Mouse (Mus musculus): ENCODE results near the gene Slc6a3. TPM values are rescaled to one million over a fixed set of nuclear protein-coding genes. Genes with fewer than 3 reads are reported as not detected.

Slc6a3 gene
- not detected for polyA plus RNA-seq (2014; fragmentation: Illumina TruSeq; extraction: RNeasy Lipid Tissue Mini Kit (QIAGEN cat#74804); ENCODE audit: low read depth, low replicate concordance)

DNA sequence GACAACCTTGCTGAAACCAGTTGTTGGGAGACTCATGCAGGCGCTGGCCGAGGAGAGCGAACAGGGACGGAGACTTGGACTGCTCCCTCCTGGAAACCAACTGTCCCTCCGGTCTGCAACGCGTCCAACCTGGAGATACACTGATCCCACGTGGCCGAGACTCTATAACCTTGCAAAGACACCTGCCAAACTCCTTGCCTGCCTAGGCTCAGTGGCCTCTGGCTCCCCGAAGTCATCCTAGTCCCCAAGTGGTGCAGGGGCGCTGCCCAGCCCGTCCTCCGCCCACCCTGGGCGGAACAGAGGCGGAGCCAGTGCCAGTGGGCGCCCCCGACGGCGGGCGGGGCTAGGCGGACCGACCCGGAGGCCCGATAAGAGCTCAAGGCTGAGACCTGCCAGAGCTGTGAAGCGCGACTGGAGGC lies at the start of gene Slc6a3:
Gene Slc6a3, plus strand, starts transcription at position 345 of the 419 bp plus-strand sequence.

DNA sequence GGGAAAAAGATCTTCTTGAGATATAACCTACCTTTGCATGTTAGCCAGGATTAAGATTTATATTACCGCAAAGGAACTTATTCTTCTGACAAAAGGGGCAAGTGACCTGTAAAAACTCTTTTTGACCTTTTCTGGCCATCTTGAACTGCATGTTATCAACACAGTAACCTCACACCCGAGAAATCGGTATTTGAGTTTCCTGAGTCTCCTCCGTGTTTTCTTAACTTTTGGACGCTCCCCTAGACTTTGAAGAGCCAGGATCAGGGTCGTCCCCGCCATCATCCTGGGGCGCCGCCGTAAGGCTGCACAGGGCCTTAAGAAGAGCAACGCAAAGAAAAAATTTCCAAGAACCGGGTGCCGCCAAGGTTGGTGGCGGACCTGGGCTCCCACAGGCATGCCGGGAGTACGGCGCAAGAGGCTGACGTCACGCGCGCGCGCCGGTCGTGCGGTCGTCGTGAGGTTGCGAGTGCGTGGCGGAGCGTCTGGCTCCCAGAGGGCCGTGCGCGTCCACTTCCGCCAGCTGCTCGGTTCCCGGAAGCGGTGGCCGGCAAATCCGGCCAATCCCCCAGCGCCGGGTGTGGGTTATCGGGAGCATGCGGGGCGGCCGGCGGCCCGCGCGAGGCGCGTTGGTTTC lies 67.1 kb downstream of the Slc6a3 start, which contains the start of gene Clptm1l:
Gene Clptm1l, plus strand, starts transcription at position 485 of the 634 bp plus-strand sequence.

DNA sequence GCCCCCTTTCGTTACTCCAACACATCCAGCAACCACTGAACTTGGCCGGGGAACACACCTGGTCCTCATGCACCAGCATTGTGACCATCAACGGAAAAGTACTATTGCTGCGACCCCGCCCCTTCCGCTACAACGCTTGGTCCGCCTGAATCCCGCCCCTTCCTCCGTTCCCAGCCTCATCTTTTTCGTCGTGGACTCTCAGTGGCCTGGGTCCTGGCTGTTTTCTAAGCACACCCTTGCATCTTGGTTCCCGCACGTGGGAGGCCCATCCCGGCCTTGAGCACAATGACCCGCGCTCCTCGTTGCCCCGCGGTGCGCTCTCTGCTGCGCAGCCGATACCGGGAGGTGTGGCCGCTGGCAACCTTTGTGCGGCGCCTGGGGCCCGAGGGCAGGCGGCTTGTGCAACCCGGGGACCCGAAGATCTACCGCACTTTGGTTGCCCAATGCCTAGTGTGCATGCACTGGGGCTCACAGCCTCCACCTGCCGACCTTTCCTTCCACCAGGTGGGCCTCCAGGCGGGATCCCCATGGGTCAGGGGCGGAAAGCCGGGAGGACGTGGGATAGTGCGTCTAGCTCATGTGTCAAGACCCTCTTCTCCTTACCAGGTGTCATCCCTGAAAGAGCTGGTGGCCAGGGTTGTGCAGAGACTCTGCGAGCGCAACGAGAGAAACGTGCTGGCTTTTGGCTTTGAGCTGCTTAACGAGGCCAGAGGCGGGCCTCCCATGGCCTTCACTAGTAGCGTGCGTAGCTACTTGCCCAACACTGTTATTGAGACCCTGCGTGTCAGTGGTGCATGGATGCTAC lies 90.4 kb downstream of the Slc6a3 start, which contains the start of gene Tert:
Gene Tert, plus strand, starts transcription at position 167 of the 805 bp plus-strand sequence.

Other genes starting within 250 kb of the Slc6a3 start
- 69.7 TPM for gene Mrpl36, start 208.2 kb upstream of the Slc6a3 start, polyA plus RNA-seq (2014; fragmentation: Illumina TruSeq; extraction: RNeasy Lipid Tissue Mini Kit (QIAGEN cat#74804); ENCODE audit: low read depth, low replicate concordance)
- 36.7 TPM for gene Ndufs6, start 208.2 kb upstream of the Slc6a3 start, polyA plus RNA-seq (2014; fragmentation: Illumina TruSeq; extraction: RNeasy Lipid Tissue Mini Kit (QIAGEN cat#74804); ENCODE audit: low read depth, low replicate concordance)
- gene Lpcat1, start 69.5 kb upstream of the Slc6a3 start, polyA plus RNA-seq (2014; fragmentation: Illumina TruSeq; extraction: RNeasy Lipid Tissue Mini Kit (QIAGEN cat#74804); ENCODE audit: low read depth, low replicate concordance): 10.2 TPM
- gene Clptm1l, start 67.3 kb downstream of the Slc6a3 start, polyA plus RNA-seq (2014; fragmentation: Illumina TruSeq; extraction: RNeasy Lipid Tissue Mini Kit (QIAGEN cat#74804); ENCODE audit: low read depth, low replicate concordance): 89.8 TPM
- gene Tert, start 90.2 kb downstream of the Slc6a3 start, polyA plus RNA-seq (2014; fragmentation: Illumina TruSeq; extraction: RNeasy Lipid Tissue Mini Kit (QIAGEN cat#74804); ENCODE audit: low read depth, low replicate concordance): 1.5 TPM
- gene Slc6a18, start 141.3 kb downstream of the Slc6a3 start, polyA plus RNA-seq (2014; fragmentation: Illumina TruSeq; extraction: RNeasy Lipid Tissue Mini Kit (QIAGEN cat#74804); ENCODE audit: low read depth, low replicate concordance): not detected
- 0.91 TPM for gene Slc6a19, start 168.1 kb downstream of the Slc6a3 start, polyA plus RNA-seq (2014; fragmentation: Illumina TruSeq; extraction: RNeasy Lipid Tissue Mini Kit (QIAGEN cat#74804); ENCODE audit: low read depth, low replicate concordance)
- 12.4 TPM for gene Slc12a7, start 196.3 kb downstream of the Slc6a3 start, polyA plus RNA-seq (2014; fragmentation: Illumina TruSeq; extraction: RNeasy Lipid Tissue Mini Kit (QIAGEN cat#74804); ENCODE audit: low read depth, low replicate concordance)